Mouse (Mus musculus): ENCODE results near the gene Rfx6. TPM values are rescaled to one million over a fixed set of nuclear protein-coding genes. Genes with fewer than 3 reads are reported as not detected.

The Rfx6 gene
- polyA plus RNA-seq (2021; fragmentation: Nextera tagmentation) = not detected in 2 replicates
- long read RNA-seq, experiment 1 = 0 reads
- long read RNA-seq, experiment 2 = 0 reads

DNA sequence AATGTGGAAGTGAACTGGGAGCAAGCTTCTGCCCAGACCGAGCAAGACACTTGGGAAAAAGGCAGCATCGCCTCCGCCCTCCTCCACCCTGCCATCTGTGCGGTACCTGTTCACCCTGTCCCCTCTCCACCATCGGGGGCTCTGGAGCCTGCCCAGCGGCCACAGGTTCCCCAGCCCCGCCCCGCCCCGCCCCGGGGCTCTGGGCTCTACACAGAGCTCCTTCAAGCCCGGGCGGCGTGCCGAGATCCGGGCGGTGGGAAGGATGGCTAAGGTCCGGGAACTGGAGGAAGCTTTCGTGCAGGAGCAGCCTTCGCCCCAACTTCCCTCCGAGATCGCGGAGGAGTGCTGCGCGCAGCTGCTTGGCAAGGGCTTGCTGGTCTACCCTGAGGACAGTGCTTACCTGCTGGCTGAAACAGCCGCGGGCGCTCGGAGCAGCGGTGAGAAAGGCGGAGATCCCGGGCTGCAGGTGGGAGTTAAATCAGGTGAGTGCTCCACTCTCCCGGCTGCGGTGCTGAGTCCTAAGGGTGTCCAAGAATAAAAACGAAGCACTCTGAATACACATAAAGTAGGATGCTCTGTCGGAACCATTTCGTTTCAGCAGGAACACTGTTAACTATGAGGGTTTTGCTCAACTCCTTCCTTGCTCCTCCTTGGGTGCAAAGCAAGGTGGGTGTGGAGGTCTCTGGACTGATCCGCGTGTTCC is at the start of gene Rfx6:
TSS of gene Rfx6 (plus strand) at position 209 of the 703 bp plus-strand sequence.

DNA sequence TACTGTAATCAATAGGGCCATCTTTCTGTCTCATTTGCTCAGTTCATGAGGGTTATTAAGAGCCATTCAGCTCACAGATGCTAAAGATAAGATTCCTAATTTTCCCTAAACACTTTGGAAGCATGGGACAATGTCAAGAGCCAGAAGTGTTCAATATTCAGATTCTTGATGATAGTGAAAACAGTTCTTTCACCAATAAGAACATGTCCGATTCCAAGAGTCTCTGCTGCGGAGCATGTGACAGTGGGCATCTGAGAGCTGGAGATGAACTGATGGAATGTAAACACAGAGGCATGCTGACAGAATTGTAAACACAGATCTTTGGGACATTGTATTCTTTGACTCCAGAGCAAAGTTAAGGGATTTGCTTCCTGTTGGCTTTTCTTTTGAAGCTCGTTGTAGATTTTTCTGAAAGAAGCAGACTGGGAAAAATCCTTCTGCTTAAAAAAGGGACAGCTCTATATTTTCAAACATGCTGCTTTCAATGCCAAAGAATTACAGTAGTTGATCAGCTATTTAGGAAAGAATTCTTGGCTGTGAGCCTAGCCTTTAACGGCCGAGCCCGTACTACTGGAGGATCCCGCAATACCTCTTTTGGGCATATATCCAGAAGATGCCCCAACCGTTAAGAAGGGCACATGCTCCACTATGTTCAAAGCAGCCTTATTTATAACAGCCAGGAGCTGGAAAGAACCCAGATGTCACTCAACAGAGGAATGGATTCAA is 46.0 kb upstream of the Rfx6 start, which contains the start of gene Gprc6a:
TSS of gene Gprc6a (minus strand) at position 51 of the 726 bp plus-strand sequence.

Other genes starting within 250 kb of the Rfx6 start
- not detected in 2 replicates for gene Gm49339, start 197.1 kb upstream of the Rfx6 start, polyA plus RNA-seq (2021; fragmentation: Nextera tagmentation)
- not detected in 2 replicates for gene Lilr4b, start 197.1 kb upstream of the Rfx6 start, polyA plus RNA-seq (2021; fragmentation: Nextera tagmentation)
- gene Lilrb4a, start 186.8 kb upstream of the Rfx6 start, polyA plus RNA-seq (2021; fragmentation: Nextera tagmentation) = 0.34 and 0.36 TPM in 2 replicates
- gene Fam162b, start 87.2 kb upstream of the Rfx6 start, polyA plus RNA-seq (2021; fragmentation: Nextera tagmentation) = not detected in 2 replicates
- not detected in 2 replicates for gene Gprc6a, start 46.3 kb upstream of the Rfx6 start, polyA plus RNA-seq (2021; fragmentation: Nextera tagmentation)